ENCODE assay signal across 13 mouse cellular contexts in the genomic region with DNA sequence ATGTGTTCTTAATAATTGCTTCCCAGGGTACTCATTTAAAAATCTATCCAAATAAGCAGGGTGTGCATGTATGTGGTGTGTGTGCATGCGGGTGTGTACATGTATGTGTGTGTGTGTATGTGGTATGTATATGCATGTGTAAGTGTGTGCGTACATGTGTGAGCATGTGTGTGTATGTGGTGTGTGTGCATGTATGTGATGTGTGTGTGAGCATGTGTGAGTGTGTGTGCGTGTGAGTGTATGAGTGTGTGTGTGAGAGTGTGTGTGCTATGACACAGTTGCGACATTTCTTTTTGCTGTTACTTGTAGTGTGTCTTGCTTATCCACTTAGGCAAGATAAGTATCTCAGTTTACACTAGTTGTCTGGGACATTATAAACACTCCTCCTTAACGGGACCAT.
DNase-seq lines count a peak whose midpoint lies in the region; ATAC-seq and TF ChIP-seq lines count a peak whose summit lies in the region.
"Had no signal": no experiment of that assay in that cellular context is flagged by ENCODE, and none has a peak within 500 bp of the region (broad histone marks: within the 10 kb centered on the region; RNA-seq: fewer than 3 reads in every experiment).

No protein-coding gene starts in this region.

- ATAC-seq in forebrain, embryonic 15.5 days (replicated peaks) = 0 out of 2 replicates have a peak, but pooled peaks have one; percentile 23
- no peak for ATAC-seq in forebrain, embryonic 14.5 days
- no peak; the same call in none of the 2 replicates for ATAC-seq in heart, postnatal 0 days (ENCODE audit: insufficient read depth, low read depth)
- ATAC-seq in limb, embryonic 15.5 days (ENCODE audit: insufficient number of reproducible peaks, low FRiP score, low TSS enrichment, low read depth) = no peak

- H3K36me3 ChIP-seq in forebrain, embryonic 15.5 days = peaks cover 6% of the 10 kb centered on the region; the same call in 1 of the 2 replicates
- H3K36me3 ChIP-seq in forebrain, embryonic 14.5 days (ENCODE audit: control insufficient read depth, insufficient read depth, low read length) = peaks cover 6% of the 10 kb centered on the region; the same call in 1 of the 2 replicates
- peaks cover 8% of the 10 kb centered on the region; the same call in 1 of the 2 replicates for H3K36me3 ChIP-seq in heart, postnatal 0 days (replicated peaks; ENCODE audit: control insufficient read depth, insufficient read depth, low read length)
- H3K36me3 ChIP-seq in limb, embryonic 15.5 days = peaks cover 41% of the 10 kb centered on the region
- H3K36me3 ChIP-seq: liver, embryonic 13.5 days had no signal

- H3K9ac ChIP-seq in forebrain, embryonic 15.5 days (replicated peaks) = no peak overlapping the region
- H3K9ac ChIP-seq in forebrain, embryonic 14.5 days (ENCODE audit: low read length) = no peak overlapping the region
- H3K9ac ChIP-seq in heart, postnatal 0 days (replicated peaks; ENCODE audit: low read depth, low read length) = no peak overlapping the region
- no peak overlapping the region for H3K9ac ChIP-seq in limb, embryonic 15.5 days
- H3K9ac ChIP-seq: liver, embryonic 13.5 days had no signal

- H3K27me3 ChIP-seq in forebrain, embryonic 15.5 days = no peaks in the 10 kb centered on the region
- no peaks in the 10 kb centered on the region for H3K27me3 ChIP-seq in forebrain, embryonic 14.5 days (replicated peaks; ENCODE audit: control insufficient read depth, insufficient read depth, low read length)
- H3K27me3 ChIP-seq in heart, postnatal 0 days (ENCODE audit: control insufficient read depth, insufficient read depth, low read length) = no peaks in the 10 kb centered on the region
- H3K27me3 ChIP-seq in limb, embryonic 15.5 days = no peaks in the 10 kb centered on the region
- H3K27me3 ChIP-seq: liver, embryonic 13.5 days had no signal

- no peak for TF ChIP-seq CTCF in heart, postnatal 0 days (IDR thresholded peaks at IDR 0.05; ENCODE audit: low read depth)

- no peaks in the 10 kb centered on the region for H3K9me3 ChIP-seq in forebrain, embryonic 15.5 days
- H3K9me3 ChIP-seq in forebrain, embryonic 14.5 days (replicated peaks; ENCODE audit: control insufficient read depth, low read length) = no peaks in the 10 kb centered on the region
- H3K9me3 ChIP-seq in heart, postnatal 0 days (replicated peaks; ENCODE audit: control insufficient read depth, low read length) = no peaks in the 10 kb centered on the region
- H3K9me3 ChIP-seq in limb, embryonic 15.5 days = no peaks in the 10 kb centered on the region
- H3K9me3 ChIP-seq: liver, embryonic 13.5 days had no signal

- no peak overlapping the region for H3K4me3 ChIP-seq in forebrain, embryonic 15.5 days
- no peak overlapping the region for H3K4me3 ChIP-seq in forebrain, embryonic 14.5 days (ENCODE audit: low read depth, low read length)
- no peak overlapping the region for H3K4me3 ChIP-seq in heart, postnatal 0 days (ENCODE audit: low read depth, low read length)
- H3K4me3 ChIP-seq in limb, embryonic 15.5 days = no peak overlapping the region
- H3K4me3 ChIP-seq: liver, embryonic 13.5 days had no signal

- no peak overlapping the region for H3K27ac ChIP-seq in forebrain, embryonic 15.5 days (replicated peaks)
- H3K27ac ChIP-seq in forebrain, embryonic 14.5 days (ENCODE audit: low read depth, low read length) = no peak overlapping the region
- H3K27ac ChIP-seq in heart, postnatal 0 days (ENCODE audit: low read depth) = peak overlapping the region; percentile 52
- peak overlapping the region; percentile 61 for H3K27ac ChIP-seq in limb, embryonic 15.5 days
- H3K27ac ChIP-seq: liver, embryonic 13.5 days had no signal

- H3K4me2 ChIP-seq in forebrain, embryonic 15.5 days (replicated peaks) = no peak overlapping the region
- no peak overlapping the region for H3K4me2 ChIP-seq in forebrain, embryonic 14.5 days (ENCODE audit: low read length)
- H3K4me2 ChIP-seq in heart, postnatal 0 days (ENCODE audit: low read depth, low read length) = no peak overlapping the region
- no peak overlapping the region for H3K4me2 ChIP-seq in limb, embryonic 15.5 days
- H3K4me2 ChIP-seq: liver, embryonic 13.5 days had no signal

- peaks cover 12% of the 10 kb centered on the region for H3K4me1 ChIP-seq in forebrain, embryonic 15.5 days
- no peaks in the 10 kb centered on the region for H3K4me1 ChIP-seq in forebrain, embryonic 14.5 days (ENCODE audit: control insufficient read depth, insufficient read depth, low read length)
- peaks cover 18% of the 10 kb centered on the region for H3K4me1 ChIP-seq in heart, postnatal 0 days (ENCODE audit: control insufficient read depth, insufficient read depth)
- H3K4me1 ChIP-seq in limb, embryonic 15.5 days = peaks cover 12% of the 10 kb centered on the region
- H3K4me1 ChIP-seq: liver, embryonic 13.5 days had no signal

- no peak for TF ChIP-seq EP300 in heart, postnatal 0 days (IDR thresholded peaks at IDR 0.05; ENCODE audit: low read depth)

- WGBS in forebrain, embryonic 15.5 days = 91% methylated on average over 5 of the region's 5 CpGs
- 94% methylated on average over 5 of the region's 5 CpGs for WGBS in forebrain, embryonic 14.5 days
- 68% methylated on average over 5 of the region's 5 CpGs for WGBS in heart, postnatal 0 days
- WGBS in limb, embryonic 15.5 days = 74% methylated on average over 5 of the region's 5 CpGs

- DNase-seq in forebrain, embryonic 14.5 days (ENCODE audit: low spot score) = no peak
- no peak for DNase-seq in heart, postnatal 0 days (ENCODE audit: low spot score)
- no peak for DNase-seq in heart, postnatal 4 days
- peak; percentile 7 for DNase-seq in 416B (ENCODE audit: low read depth)
- DNase-seq in neural tube, embryonic 10.5 days (ENCODE audit: extremely low spot score, low spot score) = no peak
- no peak for DNase-seq in thymus, adult 18-20 months
- DNase-seq: adrenal gland, adult 2 months; cerebellum, adult 9-10 months; kidney, postnatal 10 days; liver, embryonic 13.5 days; thymus, postnatal 14 days had no signal

Comparison
In these comparisons a context has a peak if more than half of its experiments do, and no peak if none do; other contexts are left out.
1. H3K27ac ChIP-seq: peak in heart, postnatal 0 days (single experiment) and limb, embryonic 15.5 days (single experiment); none in forebrain, embryonic 15.5 days (single experiment) and forebrain, embryonic 14.5 days (single experiment).